Mouse (Mus musculus) embryonic facial prominence, embryonic 14.5 days (tissue): ENCODE results near the gene B4galnt4. TPM values are rescaled to one million over a fixed set of nuclear protein-coding genes. Genes with fewer than 3 reads are reported as not detected.
"Not testable (repeated sequence)": the region's sequence is repeated elsewhere in the genome, so short reads cannot be mapped to it uniquely, and the experiment has no call there.

Source experiments
- ATAC-seq: fragments of 200-750 bp; cut with Nextera tagmentation; 2 replicates; pipeline ENCODE4 v1.8.0; 2017; ENCODE audit warnings: low read depth, moderate number of reproducible peaks, moderate TSS enrichment
- DNase-seq: peaks from one replicate; pipeline ENCODE4 v3.0.0-alpha.2; 2015; ENCODE audit warnings: low spot score
- H3K27ac ChIP-seq: fragments of 300-500 bp; sonication (generic); replicated peaks from 2 replicates; pipeline ENCODE4 v1.5.1; 2014; ENCODE audit warnings: low read depth, mild to moderate bottlenecking, low read length, moderate library complexity
- H3K27me3 ChIP-seq: fragments of 300-500 bp; sonication (generic); replicated peaks from 2 replicates; pipeline ENCODE4 v1.6.1; 2014; ENCODE audit warnings: low read length; ENCODE audit not compliant: control insufficient read depth, insufficient read depth
- H3K36me3 ChIP-seq: fragments of 300-500 bp; sonication (generic); 2 replicates; pipeline ENCODE4 v1.6.1; 2014; ENCODE audit warnings: low read length, mixed read lengths; ENCODE audit not compliant: control insufficient read depth, insufficient read depth
- H3K4me1 ChIP-seq: fragments of 300-500 bp; sonication (generic); 2 replicates; pipeline ENCODE4 v1.6.1; 2014; ENCODE audit warnings: antibody characterized with exemption, low read length; ENCODE audit not compliant: control insufficient read depth, insufficient read depth
- H3K4me2 ChIP-seq: fragments of 300-500 bp; sonication (generic); 2 replicates; pipeline ENCODE4 v1.6.1; 2014; ENCODE audit warnings: low read depth, mild to moderate bottlenecking, low read length, moderate library complexity, mixed read lengths
- H3K4me3 ChIP-seq: fragments of 300-500 bp; sonication (generic); 2 replicates; pipeline ENCODE4 v1.5.1; 2014; ENCODE audit warnings: low read depth, mild to moderate bottlenecking, low read length
- H3K9ac ChIP-seq: fragments of 300-500 bp; sonication (generic); 2 replicates; pipeline ENCODE4 v1.6.1; 2014; ENCODE audit warnings: low read depth, mild to moderate bottlenecking, low read length, moderate library complexity, mixed read lengths
- H3K9me3 ChIP-seq: fragments of 300-500 bp; sonication (generic); 2 replicates; pipeline ENCODE4 v1.6.1; 2016; ENCODE audit warnings: low read length; ENCODE audit not compliant: control insufficient read depth
- WGBS: fragments of 180-500 bp; shearing (Covaris S2); extraction: QIAGEN DNeasy Blood & Tissue Kit; methylation state at CpG from one replicate; pipeline ENCODE4 v1.1.7; 2014; 5-methylcytosine and 5-hydroxymethylcytosine counted together
- polyA plus RNA-seq: library from polyadenylated mRNA; unstranded; fragments of >200 nt; fragmentation: Nextera tagmentation; extraction: Ambion mirVana; gene quantifications from 2 replicates; pipeline ENCODE4 v1.2.1, GENCODE M21; 2014

The B4galnt4 gene
- polyA plus RNA-seq, 1 experiment from 2014 or later, result 6.6 TPM

GRCm38 (mm10) chr7:141026097-141026739 is 34.7 kb upstream of the B4galnt4 start:
- Histone ChIP-seq H3K9me3 (no peaks in the 10 kb centered on the region), H3K27me3 (no peaks in the 10 kb centered on the region), H3K4me1 (no peaks in the 10 kb centered on the region), H3K27ac (0 out of 2 replicates have a peak overlapping the region, but pooled peaks have one; percentile 8), H3K9ac (no peak overlapping the region), H3K4me3 (no peak overlapping the region), H3K36me3 (no peaks in the 10 kb centered on the region), H3K4me2 (no peak overlapping the region)
- no peak for ATAC-seq
- no peak for DNase-seq
- WGBS, result 38% methylated on average over 6 of the region's 6 CpGs

- Histone ChIP-seq H3K36me3 (no peaks in the 10 kb centered on the region), H3K4me3 (no peak overlapping the region), H3K27me3 (no peaks in the 10 kb centered on the region), H3K4me1 (no peaks in the 10 kb centered on the region), H3K4me2 (no peak overlapping the region), H3K9ac (no peak overlapping the region), H3K27ac (0 out of 2 replicates have a peak overlapping the region, but pooled peaks have one; percentile 8), H3K9me3 (no peaks in the 10 kb centered on the region)
- ATAC-seq (no peak), DNase-seq (no peak)
- WGBS, result 62% methylated on average over 5 of the region's 5 CpGs
Measured at GRCm38 (mm10) chr7:141026740-141027098, 34.2 kb upstream of the B4galnt4 start.

GRCm38 (mm10) chr7:141028831-141029230 is 32.1 kb upstream of the B4galnt4 start, which contains the start of gene Gm17387:
Gm17387 (plus strand) TSS chr7:141029131.
- no peak within 1 kb of the TSS for H3K27ac ChIP-seq
- H3K9ac ChIP-seq, result no peak within 1 kb of the TSS
- H3K36me3 ChIP-seq, result no peaks in the 10 kb centered on the region
- ATAC-seq (no peak), DNase-seq (no peak)
- no peak within 1 kb of the TSS for H3K4me3 ChIP-seq
- WGBS, result 98% methylated on average over 2 of the region's 2 CpGs
- H3K27me3 ChIP-seq, result no peaks in the 10 kb centered on the region
- H3K4me2 ChIP-seq, result no peak within 1 kb of the TSS
- H3K9me3 ChIP-seq, result no peaks in the 10 kb centered on the region
- no peaks in the 10 kb centered on the region for H3K4me1 ChIP-seq

- Histone ChIP-seq H3K4me3 (no peak overlapping the region), H3K36me3 (no peaks in the 10 kb centered on the region), H3K4me2 (no peak overlapping the region), H3K9ac (no peak overlapping the region), H3K27me3 (no peaks in the 10 kb centered on the region), H3K27ac (no peak overlapping the region), H3K9me3 (no peaks in the 10 kb centered on the region), H3K4me1 (no peaks in the 10 kb centered on the region)
- 61% methylated on average over 3 of the region's 3 CpGs for WGBS
- DNase-seq (no peak), ATAC-seq (no peak)
Measured at GRCm38 (mm10) chr7:141030390-141030789, 30.5 kb upstream of the B4galnt4 start.

GRCm38 (mm10) chr7:141032458-141033167 is 28.3 kb upstream of the B4galnt4 start:
- Histone ChIP-seq H3K9ac (no peak overlapping the region), H3K4me1 (no peaks in the 10 kb centered on the region), H3K4me3 (no peak overlapping the region), H3K27ac (no peak overlapping the region), H3K4me2 (no peak overlapping the region), H3K27me3 (no peaks in the 10 kb centered on the region), H3K36me3 (no peaks in the 10 kb centered on the region), H3K9me3 (no peaks in the 10 kb centered on the region)
- ATAC-seq (no peak), DNase-seq (no peak)
- WGBS, result 72% methylated on average over 9 of the region's 9 CpGs

GRCm38 (mm10) chr7:141036624-141037023 is 24.3 kb upstream of the B4galnt4 start:
- not testable (repeated sequence) for H3K4me1 ChIP-seq, DNase-seq, H3K4me3 ChIP-seq, H3K36me3 ChIP-seq, H3K27me3 ChIP-seq, H3K4me2 ChIP-seq, H3K9ac ChIP-seq, H3K27ac ChIP-seq, ATAC-seq, H3K9me3 ChIP-seq
- WGBS, result 78% methylated on average over 1 of the region's 2 CpGs

GRCm38 (mm10) chr7:141038090-141039032 is 22.5 kb upstream of the B4galnt4 start:
- DNase-seq, result no peak

GRCm38 (mm10) chr7:141039386-141040107 is 21.4 kb upstream of the B4galnt4 start:
- ATAC-seq (no peak), DNase-seq (no peak)
- Histone ChIP-seq H3K36me3 (no peaks in the 10 kb centered on the region), H3K27ac (no peak overlapping the region), H3K4me2 (no peak overlapping the region), H3K4me1 (peaks cover 5% of the 10 kb centered on the region), H3K27me3 (no peaks in the 10 kb centered on the region), H3K9ac (no peak overlapping the region), H3K4me3 (no peak overlapping the region), H3K9me3 (no peaks in the 10 kb centered on the region)
- 91% methylated on average over 4 of the region's 4 CpGs for WGBS

More at GRCm38 (mm10) chr7:141038090-141039032, 22.5 kb upstream of the B4galnt4 start:
- H3K4me2 ChIP-seq, result no peak overlapping the region
- H3K9me3 ChIP-seq, result no peaks in the 10 kb centered on the region
- no peaks in the 10 kb centered on the region for H3K27me3 ChIP-seq
- no peaks in the 10 kb centered on the region for H3K36me3 ChIP-seq
- no peak overlapping the region for H3K4me3 ChIP-seq
- no peak for ATAC-seq
- no peak overlapping the region for H3K27ac ChIP-seq
- WGBS, result 68% methylated on average over 20 of the region's 21 CpGs
- H3K9ac ChIP-seq, result no peak overlapping the region
- H3K4me1 ChIP-seq, result peaks cover 5% of the 10 kb centered on the region
